Mouse (Mus musculus) splenic B cell, adult 2 months (primary cell): Measurements from ENCODE around the gene Ifnl2.

Experiments
- DNase-seq: peaks from one replicate; pipeline ENCODE4 v3.0.0-alpha.2; 2011; ENCODE audit warnings: low read depth, low spot score
- H3K27me3 ChIP-seq: 2 replicates; pipeline ENCODE4 v1.6.1; 2012; ENCODE audit warnings: mild to moderate bottlenecking, low read length, moderate library complexity, mixed read lengths; ENCODE audit not compliant: control insufficient read depth, poor library complexity, insufficient read depth, severe bottlenecking
- H3K36me3 ChIP-seq: 2 replicates; pipeline ENCODE4 v1.6.1; 2012; ENCODE audit warnings: mild to moderate bottlenecking, low read length, moderate library complexity, mixed read lengths; ENCODE audit not compliant: control insufficient read depth, poor library complexity, insufficient read depth, severe bottlenecking

The Ifnl2 gene

GRCm38 (mm10) chr7:28467213-28467751, 43.0 kb downstream of the Ifnl2 start:
- H3K27me3 ChIP-seq: no peaks in the 10 kb centered on the region
- DNase-seq: no peak
- no peaks in the 10 kb centered on the region for H3K36me3 ChIP-seq

- no peak for DNase-seq
- H3K27me3 ChIP-seq: no peaks in the 10 kb centered on the region
- no peaks in the 10 kb centered on the region for H3K36me3 ChIP-seq
Observed at GRCm38 (mm10) chr7:28466721-28467212, 43.5 kb downstream of the Ifnl2 start.

- no peaks in the 10 kb centered on the region for H3K27me3 ChIP-seq
- DNase-seq: peak; percentile 47
- no peaks in the 10 kb centered on the region for H3K36me3 ChIP-seq
Observed at GRCm38 (mm10) chr7:28464416-28465212, 45.6 kb downstream of the Ifnl2 start.

- no peaks in the 10 kb centered on the region for H3K36me3 ChIP-seq
- H3K27me3 ChIP-seq: no peaks in the 10 kb centered on the region
- no peak for DNase-seq
Observed at GRCm38 (mm10) chr7:28462769-28463168, 47.5 kb downstream of the Ifnl2 start.

DNA sequence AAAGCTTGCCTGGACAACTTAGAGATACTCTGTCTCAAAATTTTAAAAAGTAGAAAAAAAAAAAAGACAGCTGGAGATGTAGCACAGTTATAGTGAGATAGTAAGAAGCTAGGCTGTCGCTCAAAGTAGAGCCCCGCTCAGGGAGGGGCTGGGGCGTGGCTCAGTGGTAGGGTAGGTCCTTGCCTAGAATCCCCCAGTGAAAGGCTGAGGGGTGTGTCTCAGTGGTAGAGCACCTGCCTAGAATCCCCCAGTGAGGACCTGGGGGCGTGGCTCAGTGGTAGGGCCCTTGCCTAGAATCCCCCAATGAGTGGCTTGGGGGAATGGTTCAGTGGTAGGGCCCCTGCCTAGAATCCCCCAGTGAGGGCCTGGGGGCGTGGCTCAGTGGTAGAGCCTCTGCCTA, 49.9 kb downstream of the Ifnl2 start:
- DNase-seq: no peak
- H3K27me3 ChIP-seq: no peaks in the 10 kb centered on the region
- H3K36me3 ChIP-seq: no peaks in the 10 kb centered on the region
